Mouse (Mus musculus) C2C12 (cell line): ENCODE results near the gene Scai. TPM values are rescaled to one million over a fixed set of nuclear protein-coding genes. Genes with fewer than 3 reads are reported as not detected.

Source experiments
- H3K27me3 ChIP-seq: one replicate; pipeline ENCODE4 v1.6.1; 2011; ENCODE audit not compliant: control insufficient read depth, insufficient read depth, insufficient read length
- H3K36me3 ChIP-seq: one replicate; pipeline ENCODE4 v1.6.1; 2011; ENCODE audit not compliant: control insufficient read depth, insufficient read depth
- H3K4me3 ChIP-seq: one replicate; pipeline ENCODE4 v1.5.1; 2011; ENCODE audit warnings: mild to moderate bottlenecking, control low read depth; ENCODE audit not compliant: poor library complexity, insufficient read depth, severe bottlenecking
- H3K79me2 ChIP-seq: one replicate; pipeline ENCODE4 v1.6.1; 2011; ENCODE audit not compliant: control insufficient read depth, insufficient read depth
- H3K79me3 ChIP-seq: one replicate; pipeline ENCODE4 v1.6.1; 2011; ENCODE audit warnings: low read depth, control low read depth
- H3ac ChIP-seq: one replicate; pipeline ENCODE3; 2011; ENCODE audit warnings: low read depth; ENCODE audit not compliant: control insufficient read depth, insufficient read length
- CEBPB ChIP-seq: IDR thresholded peaks from one replicate; pipeline ENCODE4 v1.6.1; 2011; ENCODE audit warnings: low read depth, mild to moderate bottlenecking, control low read depth, moderate library complexity
- CTCF ChIP-seq: IDR thresholded peaks from one replicate; pipeline ENCODE4 v1.5.1; 2011; ENCODE audit not compliant: control insufficient read depth, insufficient read depth, insufficient read length
- FOSL1 ChIP-seq: IDR thresholded peaks from one replicate; pipeline ENCODE4 v1.8.0; 2011; ENCODE audit warnings: mild to moderate bottlenecking, low read length; ENCODE audit not compliant: poor library complexity, insufficient read depth, severe bottlenecking
- MAX ChIP-seq: IDR thresholded peaks from one replicate; pipeline ENCODE4 v1.6.1; 2011; ENCODE audit warnings: mild to moderate bottlenecking, control low read depth
- MYOD1 ChIP-seq: IDR thresholded peaks from one replicate; pipeline ENCODE4 v1.6.1; 2011; ENCODE audit warnings: low read depth; ENCODE audit not compliant: control insufficient read depth, insufficient read length
- MYOG ChIP-seq: IDR thresholded peaks from one replicate; pipeline ENCODE4 v1.6.1; 2011; ENCODE audit not compliant: control insufficient read depth, insufficient read length; ENCODE audit errors: extremely low read depth
- USF1 ChIP-seq: IDR thresholded peaks from one replicate; pipeline ENCODE4 v1.6.1; 2011; ENCODE audit warnings: low read depth, mild to moderate bottlenecking, control low read depth, moderate library complexity
- polyA plus RNA-seq: library from polyadenylated mRNA; unstranded; fragments of >200 nt; fragmentation: generic; extraction: Trizol; gene quantifications from one replicate; pipeline ENCODE4 v1.2.1, GENCODE M21; 2012; ENCODE audit warnings: missing spikeins

The Scai gene
- polyA plus RNA-seq, 1 experiment = 1.4 TPM

- no peak overlapping the region for H3K4me3 ChIP-seq
- H3ac ChIP-seq = no peak overlapping the region
- H3K36me3 ChIP-seq = peaks cover 9% of the 10 kb centered on the region
- no peaks in the 10 kb centered on the region for H3K79me3 ChIP-seq
- TF ChIP-seq MYOD1 (no peak), MYOG (no peak), CTCF (no peak), USF1 (no peak), MAX (no peak), CEBPB (no peak), FOSL1 (no peak)
- H3K79me2 ChIP-seq = no peaks in the 10 kb centered on the region
- no peaks in the 10 kb centered on the region for H3K27me3 ChIP-seq
These were observed 92.5 kb downstream of the Scai start for GRCm38 (mm10) chr2:39097993-39098392.

DNA sequence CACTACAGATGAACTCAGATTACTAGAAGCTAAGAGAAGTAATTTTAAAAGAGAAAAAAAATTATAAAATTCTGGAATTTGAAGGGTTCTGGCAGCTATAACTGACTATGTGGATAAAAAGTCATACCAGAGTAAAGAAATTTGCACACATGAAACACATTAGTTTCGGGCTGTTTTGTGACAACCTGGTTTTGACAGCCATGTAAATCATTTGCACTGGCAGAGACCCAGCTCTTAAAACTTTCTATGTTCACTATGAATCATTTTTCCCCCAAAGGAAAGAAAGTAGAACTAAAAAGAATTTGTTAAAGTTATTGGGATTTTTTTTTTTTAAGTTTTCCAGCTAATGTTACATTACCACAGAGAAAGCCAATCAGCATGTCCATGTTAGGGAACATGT is 98.6 kb downstream of the Scai start:
- Histone ChIP-seq H3K4me3 (no peak overlapping the region), H3ac (no peak overlapping the region), H3K27me3 (no peaks in the 10 kb centered on the region), H3K79me3 (no peaks in the 10 kb centered on the region), H3K36me3 (no peaks in the 10 kb centered on the region), H3K79me2 (no peaks in the 10 kb centered on the region)
- TF ChIP-seq USF1 (no peak), MYOD1 (no peak), FOSL1 (no peak), MYOG (no peak), CTCF (no peak), CEBPB (no peak), MAX (no peak)

- no peaks in the 10 kb centered on the region for H3K27me3 ChIP-seq
- H3K79me3 ChIP-seq = no peaks in the 10 kb centered on the region
- no peaks in the 10 kb centered on the region for H3K79me2 ChIP-seq
- no peak overlapping the region for H3ac ChIP-seq
- no peak overlapping the region for H3K4me3 ChIP-seq
- no peak for TF ChIP-seq FOSL1
- TF ChIP-seq CTCF = no peak
- no peak for TF ChIP-seq USF1
- no peak for TF ChIP-seq MYOG
- TF ChIP-seq MYOD1 = no peak
- TF ChIP-seq CEBPB = no peak
- no peak for TF ChIP-seq MAX
- H3K36me3 ChIP-seq = peaks cover 7% of the 10 kb centered on the region
These were observed 107.8 kb downstream of the Scai start for GRCm38 (mm10) chr2:39082706-39083105.

- Histone ChIP-seq H3K36me3 (no peaks in the 10 kb centered on the region), H3K4me3 (no peak overlapping the region), H3K79me2 (peaks cover 2% of the 10 kb centered on the region), H3ac (no peak overlapping the region), H3K79me3 (no peaks in the 10 kb centered on the region), H3K27me3 (no peaks in the 10 kb centered on the region)
- TF ChIP-seq CTCF = no peak
- no peak for TF ChIP-seq MAX
- TF ChIP-seq USF1 = no peak
- no peak for TF ChIP-seq MYOD1
- TF ChIP-seq FOSL1 = no peak
- no peak for TF ChIP-seq MYOG
- no peak for TF ChIP-seq CEBPB
These were observed 119.9 kb downstream of the Scai start for GRCm38 (mm10) chr2:39070666-39071065.

- Histone ChIP-seq H3K27me3 (no peaks in the 10 kb centered on the region), H3K36me3 (no peaks in the 10 kb centered on the region), H3K79me2 (peaks cover 18% of the 10 kb centered on the region), H3ac (no peak overlapping the region), H3K79me3 (peaks cover 7% of the 10 kb centered on the region), H3K4me3 (no peak overlapping the region)
- TF ChIP-seq CTCF (no peak), MYOD1 (no peak), MYOG (no peak), MAX (no peak), FOSL1 (no peak), CEBPB (no peak), USF1 (no peak)
These were observed 121.4 kb downstream of the Scai start for GRCm38 (mm10) chr2:39069096-39069495.
